Mouse (Mus musculus) C2C12 (cell line): ENCODE measurements around the gene Maff.

ENCODE experiments used
- CTCF ChIP-seq: IDR thresholded peaks from one replicate; pipeline ENCODE4 v1.5.1; 2011; ENCODE audit not compliant: control insufficient read depth, insufficient read depth, insufficient read length
- MYOG ChIP-seq: IDR thresholded peaks from one replicate; pipeline ENCODE4 v1.6.1; 2011; ENCODE audit not compliant: control insufficient read depth, insufficient read length; ENCODE audit errors: extremely low read depth
- USF1 ChIP-seq: IDR thresholded peaks from one replicate; pipeline ENCODE4 v1.6.1; 2011; ENCODE audit warnings: low read depth, mild to moderate bottlenecking, control low read depth, moderate library complexity

DNA sequence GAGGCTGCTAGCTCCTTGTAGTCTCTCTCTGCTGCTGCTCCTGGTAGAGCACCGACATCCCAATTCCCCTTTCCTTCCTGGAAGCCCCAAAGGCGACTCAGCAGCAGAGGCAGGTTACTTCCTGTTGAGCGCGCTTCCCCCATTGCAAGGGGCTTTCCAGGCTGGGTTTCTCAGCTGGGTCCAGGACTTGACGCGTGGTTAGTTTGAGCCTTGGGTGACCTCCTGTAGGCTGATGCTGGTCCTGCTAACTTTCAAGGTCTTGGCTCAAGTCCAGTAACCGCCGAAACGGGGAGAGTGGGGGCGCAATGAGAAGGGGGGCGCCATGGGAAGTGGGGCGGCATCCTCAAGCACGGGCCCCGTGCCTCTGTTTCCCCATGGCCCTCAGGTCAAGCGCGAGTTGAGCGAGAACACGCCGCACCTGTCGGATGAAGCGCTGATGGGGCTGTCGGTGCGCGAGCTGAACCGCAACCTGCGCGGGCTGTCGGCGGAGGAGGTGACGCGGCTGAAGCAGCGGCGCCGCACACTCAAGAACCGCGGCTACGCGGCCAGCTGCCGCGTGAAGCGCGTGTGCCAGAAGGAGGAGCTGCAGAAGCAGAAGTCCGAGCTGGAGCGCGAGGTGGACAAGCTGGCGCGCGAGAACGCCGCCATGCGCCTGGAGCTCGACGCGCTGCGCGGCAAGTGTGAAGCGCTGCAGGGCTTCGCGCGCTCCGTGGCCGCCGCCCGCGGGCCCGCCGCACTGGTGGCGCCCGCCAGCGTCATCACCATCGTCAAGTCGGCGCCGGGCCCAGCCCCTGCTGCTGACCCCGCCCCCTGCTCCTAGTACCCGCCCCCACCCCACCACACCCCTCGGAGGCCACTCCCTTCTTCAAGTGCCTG is 10.9 kb downstream of the Maff start:
- TF ChIP-seq CTCF (no peak), MYOG (no peak), USF1 (no peak)
